Mouse (Mus musculus): Measurements from ENCODE around the gene Tpk1. TPM values are rescaled to one million over a fixed set of nuclear protein-coding genes. Genes with fewer than 3 reads are reported as not detected.

Tpk1 gene
- 1 to 10 TPM; 3.5 to 5.3 TPM for total RNA-seq (2021)
- long read RNA-seq, experiment 1, partial matches to known transcripts, result 0 of 10 reads
- long read RNA-seq, experiment 1, other reads (novel, unspliced or antisense), result 5 of 10 reads
- long read RNA-seq, experiment 2, transcript Tpk1-201 (9 exons, 2,671 nt), result major isoform, 8 of 9 reads
- long read RNA-seq, experiment 2, partial matches to known transcripts, result 0 of 9 reads
- long read RNA-seq, experiment 2, other reads (novel, unspliced or antisense), result 1 of 9 reads

DNA sequence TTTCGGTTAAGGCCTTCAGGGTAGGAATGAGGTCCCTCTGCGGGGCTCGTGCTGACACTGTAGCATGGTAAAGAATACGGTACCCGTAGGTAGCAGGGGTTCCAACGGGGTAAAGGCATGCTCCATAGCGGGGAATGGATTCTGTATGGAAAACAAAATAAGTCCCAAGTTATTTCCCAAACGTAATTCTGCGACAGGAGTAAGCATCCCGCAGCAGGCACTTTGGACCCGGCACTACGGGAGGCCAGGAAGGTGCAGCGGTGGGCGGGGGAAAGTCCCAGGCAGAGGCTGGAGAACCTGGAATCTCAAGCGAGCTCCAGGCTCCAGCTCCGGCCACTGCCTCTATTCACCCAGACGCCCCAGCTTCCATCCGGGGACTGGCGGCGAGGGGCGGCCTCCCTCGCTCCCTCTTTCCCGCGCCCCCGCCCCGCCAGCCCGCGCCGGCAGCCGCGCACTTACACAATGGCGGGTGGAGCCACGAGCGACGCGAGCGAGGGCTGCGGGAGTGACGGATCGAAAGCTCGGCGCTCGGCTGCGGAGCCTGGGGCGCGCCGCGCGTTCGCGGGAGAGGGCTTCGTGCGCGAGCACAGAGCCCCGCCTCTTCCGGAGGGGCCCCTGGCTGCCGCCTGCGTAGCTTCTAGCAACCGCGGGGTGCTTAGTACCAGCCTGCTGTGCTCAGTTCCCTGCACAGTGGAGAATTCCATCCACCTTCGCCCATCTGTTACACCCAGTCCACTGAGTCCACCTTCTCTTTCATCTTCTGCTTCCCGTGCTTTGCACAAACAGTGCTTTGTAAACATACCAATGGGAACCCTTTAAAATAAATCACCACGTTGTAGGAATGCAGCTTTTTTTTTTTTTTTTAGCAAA is at the start of gene Tpk1:
Gene Tpk1 (minus strand): TSS at position 602 of the 870 bp plus-strand sequence.
- peak; percentile 95 for DNase-seq (ENCODE audit: low spot score in 2 of 2)
- intact Hi-C loops (cut with DNase I), result loop anchor here (5.0 kb wide), 1 partner anchor 269 kb away; no protein-coding TSS in a partner anchor

DNA sequence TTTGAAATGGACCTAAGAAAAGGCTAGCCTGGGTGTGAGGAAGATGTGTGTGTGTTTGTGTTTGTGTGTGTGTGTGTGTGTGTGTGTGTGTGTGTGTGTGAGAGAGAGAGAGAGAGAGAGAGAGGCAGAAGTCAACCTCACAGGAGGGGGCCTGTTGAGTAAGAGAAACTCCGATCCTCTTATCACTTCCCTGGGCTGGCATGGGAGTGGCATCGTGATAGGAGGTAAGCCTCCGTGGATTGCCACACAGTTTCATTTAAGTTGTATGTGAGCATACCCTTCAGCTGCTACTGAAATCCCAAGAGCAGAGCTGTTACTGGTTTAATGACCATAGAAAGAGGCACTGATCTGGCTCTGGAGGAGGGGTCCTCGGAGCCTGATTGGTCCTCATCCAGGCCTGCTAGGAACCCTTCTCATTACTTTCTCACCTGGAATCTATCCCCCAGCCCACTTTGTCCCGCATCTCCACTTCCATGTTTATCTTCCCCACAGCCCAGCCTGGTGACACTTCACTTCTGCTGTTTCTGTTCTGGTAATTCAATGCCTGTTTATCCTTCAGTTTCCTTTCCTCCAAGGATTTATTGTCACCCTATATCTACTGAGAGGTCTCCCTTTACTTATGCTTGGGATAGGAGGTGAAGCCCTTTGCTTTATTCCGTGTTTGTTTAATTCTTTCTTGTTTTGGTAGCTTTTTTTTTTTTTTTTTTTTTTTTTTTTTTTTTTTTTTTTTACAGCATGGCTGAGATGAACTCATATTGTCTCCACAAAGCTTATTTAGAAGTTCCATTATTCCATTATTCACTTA is 36.9 kb upstream of the Tpk1 start:
- intact Hi-C loops (cut with DNase I), result no loop called here
- DNase-seq (ENCODE audit: low spot score in 2 of 2), result no peak

DNA sequence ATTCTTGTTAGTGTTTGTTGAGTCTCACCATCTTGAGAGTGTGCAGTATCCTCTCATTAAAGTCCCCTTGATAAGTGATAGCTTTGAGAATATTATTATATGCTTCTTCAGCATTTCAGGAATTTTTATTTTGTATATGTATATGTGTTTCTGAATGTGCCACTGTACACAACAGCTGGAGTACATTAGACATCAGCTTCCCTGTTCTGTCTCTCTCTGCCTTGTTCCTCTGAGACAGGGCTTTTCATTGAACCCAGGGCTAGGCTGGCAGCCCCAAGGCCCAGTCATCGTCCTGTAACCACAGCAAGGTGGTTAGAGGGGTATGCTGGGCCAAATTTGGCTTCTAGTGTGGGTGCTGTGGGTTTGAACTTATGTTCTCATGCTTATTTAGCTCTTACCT is 25.8 kb upstream of the Tpk1 start:
- intact Hi-C loops (cut with DNase I), result no loop called here

GRCm38 (mm10) chr6:43685985-43686384 is 19.9 kb upstream of the Tpk1 start:
- intact Hi-C loops (cut with DNase I), result loop anchor here (5.0 kb wide), 1 partner anchor 1341 kb away; no protein-coding TSS in a partner anchor
- peak; percentile 27 to 71 for DNase-seq (ENCODE audit: low spot score in 2 of 2)

More for the DNA sequence above, 25.8 kb upstream of the Tpk1 start:
- DNase-seq (ENCODE audit: low spot score in 2 of 2), result no peak

DNA sequence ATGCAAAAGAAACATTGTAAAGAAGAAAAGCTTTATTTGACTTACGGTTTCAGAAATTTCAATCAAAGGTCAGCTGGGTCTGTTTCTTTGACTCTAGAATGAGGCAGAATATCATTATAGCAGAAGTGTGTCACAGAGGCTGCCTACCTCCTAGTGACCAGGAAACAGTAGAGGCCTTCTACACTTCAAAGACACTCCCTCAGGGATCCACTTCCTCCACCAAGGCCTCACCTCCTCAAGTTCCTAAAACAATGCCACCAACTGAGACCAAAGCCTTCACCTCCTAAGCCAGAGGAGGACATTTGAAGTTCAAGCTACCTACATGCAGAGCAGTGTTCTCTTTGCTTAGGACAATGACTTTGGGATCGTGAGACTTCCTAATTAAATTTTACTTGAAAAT is 16.5 kb upstream of the Tpk1 start:
- intact Hi-C loops (cut with DNase I), result no loop called here
- DNase-seq (ENCODE audit: low spot score in 2 of 2), result no peak

GRCm38 (mm10) chr6:43678689-43679212 is 12.7 kb upstream of the Tpk1 start:
- DNase-seq (ENCODE audit: low spot score in 2 of 2), result no peak
- intact Hi-C loops (cut with DNase I), result no loop called here

GRCm38 (mm10) chr6:43677566-43677965 is 11.5 kb upstream of the Tpk1 start:
- no peak for DNase-seq (ENCODE audit: low spot score in 2 of 2)
- intact Hi-C loops (cut with DNase I), result no loop called here

DNA sequence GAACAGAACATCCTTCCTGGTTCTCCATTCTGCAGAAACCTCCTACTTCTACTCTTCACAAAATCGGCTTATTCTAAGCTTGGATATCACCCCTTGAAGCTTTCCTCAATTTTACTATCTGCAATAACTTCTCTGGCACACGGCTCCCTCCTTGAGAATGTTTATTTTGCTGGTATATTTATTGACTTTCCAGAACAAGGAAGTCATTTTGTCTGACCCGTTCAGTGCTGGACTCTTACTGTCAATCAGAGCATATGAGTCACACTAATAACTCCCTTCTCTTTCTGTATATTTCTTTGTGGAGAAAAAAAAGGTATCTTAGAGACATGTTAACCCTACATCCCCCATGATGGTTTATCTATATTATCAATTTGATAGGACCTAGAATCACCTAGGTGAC is 10.1 kb upstream of the Tpk1 start:
- no peak for DNase-seq (ENCODE audit: low spot score in 2 of 2)
- intact Hi-C loops (cut with DNase I), result no loop called here

GRCm38 (mm10) chr6:43674986-43675760 is 9.1 kb upstream of the Tpk1 start:
- DNase-seq (ENCODE audit: low spot score in 2 of 2), result no peak
- intact Hi-C loops (cut with DNase I), result no loop called here

- DNase-seq (ENCODE audit: low spot score in 2 of 2), result no peak
- intact Hi-C loops (cut with DNase I), result no loop called here
Observed at GRCm38 (mm10) chr6:43670939-43671338, 4.9 kb upstream of the Tpk1 start.

DNA sequence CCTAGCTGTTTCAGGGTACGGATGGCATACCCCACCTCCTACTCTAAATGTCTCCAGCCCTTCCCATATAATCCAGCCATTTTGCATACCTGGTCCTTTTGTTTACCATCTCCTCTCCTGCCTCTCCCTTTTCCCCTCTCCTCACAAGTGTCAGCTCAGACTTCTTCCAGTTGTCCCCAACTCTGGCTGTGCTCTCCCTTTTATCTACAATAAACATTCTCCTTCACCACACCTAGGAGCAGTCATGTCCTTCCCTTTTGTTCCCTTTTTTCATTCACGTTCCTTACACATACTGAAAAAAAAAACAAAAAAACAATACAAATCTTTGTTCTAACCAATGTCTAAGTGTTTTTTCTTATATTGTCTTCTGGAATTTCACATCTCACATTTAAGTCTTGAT is 1.6 kb upstream of the Tpk1 start:
- DNase-seq (ENCODE audit: low spot score in 2 of 2), result no peak
- intact Hi-C loops (cut with DNase I), result loop anchor here (5.0 kb wide), 1 partner anchor 270 kb away; no protein-coding TSS in a partner anchor

GRCm38 (mm10) chr6:43666611-43667400 is 728 bp upstream of the Tpk1 start:
- no peak for DNase-seq (ENCODE audit: low spot score in 2 of 2)
- intact Hi-C loops (cut with DNase I), result loop anchor here (5.0 kb wide), 1 partner anchor 270 kb away; no protein-coding TSS in a partner anchor

GRCm38 (mm10) chr6:43661822-43662221 is 4.3 kb downstream of the Tpk1 start:
- no peak for DNase-seq (ENCODE audit: low spot score in 2 of 2)
- intact Hi-C loops (cut with DNase I), result no loop called here

GRCm38 (mm10) chr6:43658290-43658689 is 7.8 kb downstream of the Tpk1 start:
- no peak for DNase-seq (ENCODE audit: low spot score in 2 of 2)
- intact Hi-C loops (cut with DNase I), result no loop called here

- intact Hi-C loops (cut with DNase I), result no loop called here
- no peak for DNase-seq (ENCODE audit: low spot score in 2 of 2)
Observed at GRCm38 (mm10) chr6:43657845-43658244, 8.2 kb downstream of the Tpk1 start.

- DNase-seq (ENCODE audit: low spot score in 2 of 2), result no peak
- intact Hi-C loops (cut with DNase I), result no loop called here
Observed at GRCm38 (mm10) chr6:43654876-43655456, 11.1 kb downstream of the Tpk1 start.

DNA sequence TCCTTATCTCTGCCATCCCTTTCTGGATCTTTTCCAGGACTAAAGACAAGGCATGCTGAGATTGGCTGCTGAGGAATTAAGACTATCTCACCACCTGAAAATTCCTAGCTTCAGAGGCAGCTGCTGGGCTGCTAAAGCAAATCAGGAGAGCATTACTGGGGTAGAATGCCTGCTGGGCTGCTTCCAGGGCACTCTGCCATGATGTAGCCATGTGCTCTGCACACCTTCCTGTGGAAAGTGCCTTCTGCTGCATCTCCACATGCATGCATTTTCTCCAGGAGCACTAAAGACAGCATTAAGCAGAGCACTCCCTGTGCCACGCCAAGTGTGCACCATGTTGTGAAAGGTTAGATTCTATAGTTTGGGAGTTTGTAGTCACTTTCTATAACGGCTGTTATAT is 16.6 kb downstream of the Tpk1 start:
- intact Hi-C loops (cut with DNase I), result no loop called here
- DNase-seq (ENCODE audit: low spot score in 2 of 2), result no peak

DNA sequence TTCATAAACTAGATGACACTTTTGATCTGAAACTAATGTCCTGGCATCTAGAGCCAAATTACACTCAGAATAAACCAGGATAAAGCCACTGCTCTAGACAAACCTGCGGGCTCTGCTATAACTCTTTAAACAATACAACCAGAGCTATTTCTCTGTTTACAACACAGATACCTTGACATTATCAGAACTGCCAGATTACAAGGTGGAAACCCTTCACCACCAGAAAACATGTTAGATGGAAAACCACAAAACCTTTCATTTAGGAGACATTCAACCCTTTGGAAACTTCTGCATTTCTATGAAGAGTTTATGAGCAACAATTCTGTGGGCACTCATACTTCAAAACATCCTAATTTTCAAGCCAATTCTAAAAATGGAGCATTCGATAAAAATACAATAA is 20.4 kb downstream of the Tpk1 start:
- DNase-seq (ENCODE audit: low spot score in 2 of 2), result no peak
- intact Hi-C loops (cut with DNase I), result no loop called here
